Mouse (Mus musculus): ENCODE results near the gene D330020A13Rik.
"Not testable (repeated sequence)": the region's sequence is repeated elsewhere in the genome, so short reads cannot be mapped to it uniquely, and the experiment has no call there.

Gene D330020A13Rik

DNA sequence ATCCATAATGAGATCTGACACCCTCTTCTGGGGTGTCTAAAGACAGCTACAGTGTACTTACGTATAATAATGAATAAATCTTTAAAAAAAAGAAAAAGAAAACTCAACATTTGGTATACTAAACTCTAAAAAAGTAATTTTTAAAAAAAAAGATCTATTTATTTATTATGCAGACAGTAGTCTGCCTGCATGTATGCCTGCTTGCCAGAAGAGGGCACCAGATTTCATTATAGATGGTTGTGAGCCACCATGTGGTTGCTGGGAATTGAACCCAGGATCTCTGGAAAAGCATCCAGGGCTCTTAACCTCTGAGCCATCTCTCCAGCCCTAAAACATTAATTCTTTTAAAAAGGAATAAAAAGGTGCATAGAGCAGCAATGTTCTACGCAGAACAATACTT lies 2.4 kb downstream of the D330020A13Rik start:
- not testable (repeated sequence) for DNase-seq (ENCODE audit: extremely low spot score)

DNA sequence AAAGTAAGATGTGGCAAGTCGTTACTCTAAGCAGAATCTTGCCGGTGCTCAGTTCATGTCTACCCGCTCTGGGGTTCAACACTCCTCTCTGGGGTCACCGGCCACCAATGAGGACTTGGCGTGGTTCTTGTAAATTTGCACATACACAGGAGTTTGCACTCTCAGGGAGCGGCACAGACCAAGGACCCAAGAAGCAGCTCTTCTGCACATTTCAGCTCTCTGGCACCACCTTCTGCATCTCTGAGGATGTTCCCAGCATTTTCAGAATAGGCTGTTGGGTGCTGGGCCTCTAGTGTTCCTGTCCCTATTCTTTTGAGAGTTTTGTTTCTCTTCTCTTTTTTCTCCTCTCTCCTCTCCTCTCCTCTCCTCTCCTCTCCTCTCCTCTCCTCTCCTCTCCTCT lies 7.0 kb downstream of the D330020A13Rik start:
- DNase-seq (ENCODE audit: extremely low spot score), result peak; percentile 41

- DNase-seq (ENCODE audit: extremely low spot score), result peak; percentile 31
These were observed 8.7 kb downstream of the D330020A13Rik start for GRCm38 (mm10) chr6:120302755-120303316.

DNA sequence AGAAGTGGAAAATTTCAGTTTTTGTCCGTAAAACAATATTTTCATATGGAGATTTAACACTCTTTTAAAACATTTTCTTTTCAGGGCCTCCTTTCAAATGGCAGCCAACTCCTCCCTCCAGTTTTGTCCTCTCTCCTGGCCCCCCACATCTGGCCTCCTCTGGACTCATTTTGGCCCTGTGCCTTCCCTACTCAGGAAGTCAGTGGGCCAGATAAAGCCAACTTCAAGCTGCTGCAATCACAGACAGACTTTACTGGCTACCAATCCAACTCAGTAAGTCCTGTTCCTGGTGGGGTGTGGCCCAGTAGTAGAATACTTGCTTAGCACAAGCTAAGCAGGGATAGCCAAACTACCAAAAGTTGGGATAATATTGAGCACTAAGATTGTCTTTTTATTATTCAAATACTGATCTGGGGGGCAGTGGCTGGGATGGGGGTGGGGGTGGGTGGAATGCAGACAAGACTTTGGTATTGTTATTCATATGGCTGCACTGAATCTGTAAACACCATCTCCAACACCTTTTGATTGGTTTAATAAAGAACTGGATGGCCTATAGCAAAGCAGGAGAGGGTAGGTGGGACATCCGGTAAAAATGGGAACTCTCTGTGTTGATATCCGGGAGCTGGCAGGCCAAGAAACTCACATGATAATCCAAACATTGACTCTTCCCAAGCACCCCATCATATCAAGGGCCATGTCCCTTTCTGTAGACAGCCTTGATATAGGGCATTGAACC lies 12.9 kb downstream of the D330020A13Rik start:
- no peak for DNase-seq (ENCODE audit: extremely low spot score)

- DNase-seq (ENCODE audit: extremely low spot score), result no peak
These were observed 15.2 kb downstream of the D330020A13Rik start for GRCm38 (mm10) chr6:120309338-120309737.

DNA sequence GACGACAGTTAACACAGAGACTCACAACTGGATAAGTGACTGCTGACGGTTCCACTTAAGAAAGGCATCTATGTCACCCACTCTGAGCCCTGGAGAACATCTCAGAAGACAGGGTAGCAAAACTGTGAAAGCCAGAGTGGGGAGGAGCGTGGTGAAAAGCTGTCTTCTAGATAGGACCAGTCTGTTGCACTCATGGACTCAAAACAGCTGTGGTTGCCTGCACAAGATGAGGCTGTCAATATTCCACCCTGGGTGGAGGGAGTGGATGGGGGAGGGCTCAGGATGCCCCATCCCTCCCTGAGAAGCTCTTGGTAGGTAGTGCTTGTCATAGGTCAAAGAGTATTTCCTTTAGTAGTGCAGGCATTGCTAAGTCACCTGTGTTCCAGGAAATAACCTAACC lies 15.6 kb downstream of the D330020A13Rik start:
- DNase-seq (ENCODE audit: extremely low spot score), result no peak

DNA sequence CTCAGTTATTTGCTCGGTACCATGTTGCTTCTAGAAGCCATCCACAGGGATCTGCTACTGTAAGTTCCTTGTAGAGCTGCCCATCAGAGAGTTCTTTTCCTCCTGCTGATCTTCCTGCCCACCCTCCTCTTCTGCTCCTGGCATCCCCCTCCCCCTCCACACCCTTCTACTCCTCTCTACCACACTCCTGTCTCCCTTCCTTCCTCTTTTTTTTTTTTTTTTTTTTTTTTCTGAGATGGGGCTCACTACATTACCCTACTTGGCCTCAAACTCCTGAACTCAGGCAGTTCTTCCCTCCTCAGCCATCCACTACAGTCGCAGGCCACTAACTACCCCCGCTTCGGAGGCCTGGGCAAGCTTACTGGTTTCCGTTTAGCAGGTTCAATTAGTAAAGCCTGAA lies 18.3 kb downstream of the D330020A13Rik start:
- no peak for DNase-seq (ENCODE audit: extremely low spot score)

DNA sequence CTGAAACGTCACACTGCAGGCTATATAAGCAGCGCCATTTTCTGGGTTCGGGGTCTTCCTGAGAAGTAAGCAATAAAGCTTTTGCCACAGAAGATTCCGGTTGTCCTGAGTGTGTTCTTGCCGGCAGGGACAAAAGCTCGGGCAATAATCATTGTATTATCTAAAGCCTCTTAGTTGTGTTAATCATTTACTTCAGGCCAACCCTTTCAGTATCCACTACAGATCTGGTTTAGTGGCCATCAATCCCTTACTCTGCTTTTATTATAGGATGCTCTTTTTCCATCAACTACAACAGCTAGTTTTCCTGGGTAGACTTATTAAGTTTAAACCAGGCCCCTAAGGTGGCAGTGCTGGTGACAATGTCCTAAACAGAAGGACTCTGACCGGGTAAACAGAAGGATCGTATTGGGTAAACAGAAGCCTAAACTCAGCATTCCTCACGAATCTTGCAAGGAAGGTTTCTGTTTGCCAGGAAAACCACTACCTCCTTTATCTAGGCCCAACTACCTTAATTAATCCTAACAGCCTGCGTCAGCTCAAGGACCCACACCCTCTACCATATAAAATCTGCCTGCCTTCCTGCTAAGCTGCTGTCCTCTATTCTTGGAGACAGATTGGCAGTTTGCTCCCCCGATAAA lies 24.3 kb downstream of the D330020A13Rik start:
- no peak for DNase-seq (ENCODE audit: extremely low spot score)

DNA sequence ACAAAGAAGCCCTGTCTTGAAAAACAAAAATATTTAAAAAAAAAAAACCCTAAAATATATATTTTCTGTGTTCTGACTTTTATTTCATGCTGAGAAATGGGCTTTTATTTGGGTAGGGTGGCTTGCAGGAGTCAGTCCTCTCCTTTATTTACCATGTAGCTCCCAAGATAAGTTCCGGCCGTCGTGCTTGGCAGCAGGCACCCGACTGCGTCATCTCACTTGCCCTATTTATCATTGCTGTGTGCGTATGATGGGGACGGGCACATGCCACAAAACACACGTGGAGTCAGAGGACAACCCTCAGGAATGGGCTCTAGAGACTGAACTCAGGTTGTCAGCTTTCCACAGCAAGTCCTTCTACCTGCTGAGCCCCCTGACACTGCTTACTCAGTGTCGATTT lies 25.0 kb downstream of the D330020A13Rik start:
- DNase-seq (ENCODE audit: extremely low spot score), result no peak

GRCm38 (mm10) chr6:120320369-120320768 lies 26.2 kb downstream of the D330020A13Rik start:
- DNase-seq (ENCODE audit: extremely low spot score), result no peak

GRCm38 (mm10) chr6:120324295-120324927 lies 30.2 kb downstream of the D330020A13Rik start:
- DNase-seq (ENCODE audit: extremely low spot score), result peak; percentile 41

GRCm38 (mm10) chr6:120332351-120332750 lies 38.2 kb downstream of the D330020A13Rik start:
- no peak for DNase-seq (ENCODE audit: extremely low spot score)

- DNase-seq (ENCODE audit: extremely low spot score), result no peak
These were observed 49.8 kb downstream of the D330020A13Rik start for GRCm38 (mm10) chr6:120343992-120344391.
